Mouse (Mus musculus) bone marrow macrophage, adult 2 months (primary cell): ENCODE results near the gene Lrrc8d. TPM values are rescaled to one million over a fixed set of nuclear protein-coding genes. Genes with fewer than 3 reads are reported as not detected.

Experiments used
- H3K27ac ChIP-seq: 2 replicates; pipeline ENCODE4 v1.5.1; 2012; ENCODE audit warnings: low read depth, low read length; ENCODE audit not compliant: insufficient read depth
- H3K4me1 ChIP-seq: 2 replicates; pipeline ENCODE4 v1.6.1; 2012; ENCODE audit warnings: low read length; ENCODE audit not compliant: control insufficient read depth, insufficient read depth
- H3K4me3 ChIP-seq: 2 replicates; pipeline ENCODE4 v1.5.1; 2012; ENCODE audit warnings: mild to moderate bottlenecking, low read length, moderate library complexity; ENCODE audit not compliant: insufficient read depth
- CTCF ChIP-seq: IDR thresholded peaks from 2 replicates; pipeline ENCODE4 v1.5.1; 2012; ENCODE audit warnings: low read depth, mild to moderate bottlenecking, low read length, moderate library complexity
- POLR2A ChIP-seq: IDR thresholded peaks from 2 replicates; pipeline ENCODE4 v1.6.1; 2012; ENCODE audit warnings: mild to moderate bottlenecking, low read depth, low read length, borderline replicate concordance
- polyA plus RNA-seq: library from polyadenylated mRNA; stranded (reverse); fragments of >200 nt; gene quantifications from 2 replicates; pipeline ENCODE4 v1.2.4, GENCODE M21; 2012; ENCODE audit not compliant: missing spikeins, insufficient read depth, insufficient read length

Lrrc8d gene
- polyA plus RNA-seq, 1 experiment, result 37.1 TPM

DNA sequence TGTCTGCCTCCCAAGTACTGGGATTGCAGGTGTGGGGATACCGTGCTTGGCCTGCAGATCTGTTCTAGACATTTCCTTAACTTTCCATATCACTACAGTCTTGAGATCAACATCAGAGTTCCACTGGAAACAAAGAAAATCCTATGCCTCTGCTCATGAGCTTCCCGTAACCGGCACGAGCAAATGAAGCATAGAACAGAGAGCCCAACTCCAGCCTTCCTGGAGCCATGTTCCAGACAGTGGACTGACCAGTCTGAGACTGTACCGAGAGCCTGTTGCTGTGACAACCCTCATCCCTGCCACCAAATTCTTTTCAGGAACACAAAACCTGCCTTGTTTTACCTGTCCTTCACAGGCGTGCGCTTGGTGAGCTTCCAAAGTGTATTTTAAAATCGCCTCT lies 15.3 kb downstream of the Lrrc8d start:
- TF ChIP-seq POLR2A (no peak), CTCF (no peak)
- Histone ChIP-seq H3K27ac (no peak overlapping the region), H3K4me1 (peaks cover 61% of the 10 kb centered on the region), H3K4me3 (no peak overlapping the region)

GRCm38 (mm10) chr5:105715531-105716124 lies 15.9 kb downstream of the Lrrc8d start:
- no peak for TF ChIP-seq POLR2A
- no peak for TF ChIP-seq CTCF
- H3K4me3 ChIP-seq, result no peak overlapping the region

DNA sequence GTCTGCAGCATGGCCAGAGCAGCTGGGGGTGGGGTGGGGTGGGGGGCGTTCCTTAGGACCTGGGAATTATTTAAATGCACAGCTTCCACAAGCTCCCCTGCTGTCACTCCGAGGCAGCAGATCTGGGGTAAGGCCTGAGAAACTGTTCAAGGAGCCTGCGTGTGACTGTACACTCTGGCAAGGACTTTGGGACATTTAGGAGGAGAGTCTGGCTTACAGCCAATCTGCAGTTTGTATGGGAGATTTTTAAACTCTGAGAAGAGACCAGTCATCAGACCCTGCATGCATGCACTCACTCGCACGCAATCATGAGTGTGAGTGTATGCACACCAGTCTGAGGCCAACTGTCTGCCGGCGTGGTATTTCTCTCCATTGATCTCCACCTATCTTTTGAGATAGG lies 17.5 kb downstream of the Lrrc8d start:
- no peak for TF ChIP-seq CTCF
- TF ChIP-seq POLR2A, result no peak
- Histone ChIP-seq H3K4me3 (no peak overlapping the region), H3K4me1 (peaks cover 57% of the 10 kb centered on the region), H3K27ac (0 out of 2 replicates have a peak overlapping the region, but pooled peaks have one; percentile 63)

More at GRCm38 (mm10) chr5:105715531-105716124, 15.9 kb downstream of the Lrrc8d start:
- H3K4me1 ChIP-seq, result peaks cover 62% of the 10 kb centered on the region
- no peak overlapping the region for H3K27ac ChIP-seq

DNA sequence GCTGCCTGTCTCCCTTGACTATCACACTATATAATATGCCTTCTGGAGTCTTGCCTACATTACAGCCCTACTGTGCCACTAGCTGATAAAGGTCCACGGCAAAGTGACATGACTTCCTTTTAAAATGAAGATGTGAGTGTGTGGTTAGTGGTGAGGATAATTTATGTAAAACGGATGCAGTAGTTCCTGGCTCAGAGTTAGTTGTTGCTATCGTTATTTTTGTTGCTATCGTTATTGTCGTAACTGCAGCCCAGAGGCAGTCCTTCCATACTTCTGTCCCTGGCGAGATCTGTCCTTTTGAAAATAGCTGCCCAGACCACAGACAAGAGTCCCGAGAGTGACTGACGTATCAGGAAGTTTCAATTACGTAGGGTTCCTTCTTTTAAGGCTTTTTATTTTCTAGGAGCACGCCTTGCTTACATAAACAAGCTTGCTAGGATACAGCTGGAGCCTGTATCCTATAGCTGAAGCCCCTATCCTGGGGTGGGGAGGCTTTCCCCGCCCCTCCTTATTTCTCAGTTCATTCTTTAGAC lies 18.4 kb downstream of the Lrrc8d start:
- Histone ChIP-seq H3K4me1 (peaks cover 53% of the 10 kb centered on the region), H3K27ac (peak overlapping the region; percentile 63), H3K4me3 (peak overlapping the region; percentile 37)
- TF ChIP-seq POLR2A (no peak), CTCF (no peak)

- Histone ChIP-seq H3K4me1 (peaks cover 36% of the 10 kb centered on the region), H3K27ac (no peak overlapping the region)
- TF ChIP-seq POLR2A (no peak), CTCF (no peak)
Observed at GRCm38 (mm10) chr5:105721267-105721666, 21.5 kb downstream of the Lrrc8d start.

DNA sequence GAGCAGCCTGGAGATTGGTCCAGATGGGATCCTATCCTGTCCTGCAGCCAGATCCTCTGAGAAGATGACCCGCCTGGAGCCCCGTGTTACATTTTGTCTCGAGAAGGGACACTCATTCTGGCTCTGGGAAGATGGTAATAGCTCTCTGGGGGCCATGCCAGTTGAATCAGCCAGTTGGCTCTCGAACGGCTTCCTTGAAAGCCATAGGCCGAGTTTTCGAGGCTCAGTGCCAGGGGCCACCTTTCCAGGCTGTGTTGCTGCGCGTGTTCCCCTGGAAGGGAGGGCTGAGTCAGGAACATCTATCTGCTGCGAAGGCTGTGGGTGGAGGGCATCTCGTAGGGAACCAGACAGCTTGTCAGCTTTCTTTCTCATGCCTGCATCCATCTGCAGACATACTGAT lies 23.0 kb downstream of the Lrrc8d start:
- Histone ChIP-seq H3K4me1 (peaks cover 23% of the 10 kb centered on the region), H3K4me3 (no peak overlapping the region), H3K27ac (no peak overlapping the region)
- TF ChIP-seq POLR2A (no peak), CTCF (no peak)

More at GRCm38 (mm10) chr5:105721267-105721666, 21.5 kb downstream of the Lrrc8d start:
- no peak overlapping the region for H3K4me3 ChIP-seq

DNA sequence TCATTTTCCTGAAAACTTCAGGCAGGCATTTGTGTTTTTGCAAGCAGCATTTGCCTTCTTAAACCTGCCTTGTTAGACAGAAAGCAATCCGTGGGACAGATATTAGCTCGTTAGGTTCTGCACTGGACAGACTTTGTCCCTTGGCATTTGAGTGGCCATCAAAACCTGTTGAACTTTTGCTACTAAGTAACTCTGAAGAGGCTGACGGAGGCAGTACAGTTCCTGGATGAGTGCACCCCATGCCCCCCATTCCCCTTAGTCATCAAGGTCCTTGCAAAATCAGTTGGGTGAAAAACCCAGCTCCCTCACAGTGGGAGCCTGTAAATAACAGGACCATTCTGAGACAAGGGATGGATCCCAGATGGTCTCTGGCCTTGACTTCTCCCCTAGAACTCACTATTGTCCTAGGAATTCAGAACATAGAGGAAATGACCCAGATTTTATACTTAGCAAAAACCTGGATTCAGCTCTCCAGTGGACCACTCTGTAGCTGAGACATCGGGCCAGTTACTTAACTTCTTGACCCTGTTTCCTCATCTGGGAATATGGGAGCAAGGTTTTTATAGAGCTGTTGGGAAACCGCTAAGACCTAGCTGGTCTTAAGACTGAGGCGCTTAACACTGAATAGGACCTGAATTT lies 30.5 kb downstream of the Lrrc8d start:
- no peak for TF ChIP-seq CTCF
- Histone ChIP-seq H3K27ac (no peak overlapping the region), H3K4me1 (peaks cover 20% of the 10 kb centered on the region), H3K4me3 (no peak overlapping the region)

DNA sequence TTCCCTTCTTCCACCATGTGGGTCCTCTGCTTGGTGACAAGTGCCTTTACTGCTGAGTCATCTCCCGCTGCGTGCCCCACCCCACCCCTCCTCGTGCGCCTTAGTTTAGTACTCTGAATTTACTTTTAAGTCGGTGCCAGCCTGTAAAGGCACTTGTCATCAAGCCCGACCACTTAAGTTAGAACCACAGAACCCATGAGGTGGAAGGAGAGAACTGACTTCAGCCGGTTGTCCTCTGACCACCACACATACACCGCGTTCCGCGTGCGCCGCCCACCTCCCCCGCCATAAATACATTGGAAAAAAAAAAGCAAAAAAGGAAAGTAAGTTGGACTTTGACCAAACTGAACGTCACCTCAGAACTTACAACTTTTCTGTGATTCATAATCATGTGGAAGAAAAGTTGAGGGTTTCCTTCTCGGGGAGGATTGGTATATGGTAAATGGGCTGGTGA lies 31.4 kb downstream of the Lrrc8d start:
- Histone ChIP-seq H3K4me3 (peak overlapping the region; percentile 76), H3K4me1 (peaks cover 22% of the 10 kb centered on the region), H3K27ac (peak overlapping the region; percentile 82)
- TF ChIP-seq POLR2A (no peak), CTCF (no peak)

- no peak for TF ChIP-seq CTCF
- no peak for TF ChIP-seq POLR2A
- Histone ChIP-seq H3K4me1 (peaks cover 22% of the 10 kb centered on the region), H3K4me3 (peak overlapping the region; percentile 76), H3K27ac (peak overlapping the region; percentile 82)
Observed at GRCm38 (mm10) chr5:105731627-105732432, 32.1 kb downstream of the Lrrc8d start.

DNA sequence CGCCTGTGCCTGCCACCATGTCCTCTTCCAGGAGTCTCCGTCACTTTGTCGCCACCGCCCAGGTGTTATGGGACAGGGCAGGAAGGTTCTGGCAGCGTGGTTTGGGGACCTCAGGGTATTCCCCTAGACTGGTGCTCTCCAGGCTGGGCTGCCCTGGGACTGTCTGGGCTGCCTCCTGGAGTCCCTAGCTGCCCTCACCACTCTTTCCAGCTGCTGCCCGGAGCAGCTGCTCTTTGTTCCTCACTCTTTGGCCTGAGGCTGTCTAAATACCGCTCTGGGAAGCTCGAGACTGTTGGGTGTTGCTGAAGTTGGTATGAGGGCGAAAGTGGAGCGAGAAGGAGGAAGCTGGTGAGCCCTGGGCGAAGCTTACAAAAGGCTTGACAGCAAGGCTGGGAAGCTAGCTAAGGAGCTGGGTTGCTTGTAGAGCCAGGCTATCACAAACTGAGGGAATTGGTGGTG lies 32.7 kb downstream of the Lrrc8d start:
- H3K27ac ChIP-seq, result peak overlapping the region; percentile 82
- peak overlapping the region; percentile 76 for H3K4me3 ChIP-seq
- TF ChIP-seq POLR2A, result no peak
- no peak for TF ChIP-seq CTCF
- peaks cover 22% of the 10 kb centered on the region for H3K4me1 ChIP-seq
